Mouse (Mus musculus): ENCODE data around the gene Myh8.
A peak's percentile ranks its signal among the peaks of the same experiment; 100 is the strongest.

Gene Myh8

GRCm38 (mm10) chr11:67276601-67277174 is at the start of gene Myh8:
TSS of gene Myh8 (plus strand) at chr11:67277124.
- no peak for DNase-seq (ENCODE audit: low read depth, low spot score)

- no peak for DNase-seq (ENCODE audit: low read depth, low spot score)
Observed at GRCm38 (mm10) chr11:67228731-67229130, 48.2 kb upstream of the Myh8 start.

GRCm38 (mm10) chr11:67229166-67229565 is 47.8 kb upstream of the Myh8 start:
- DNase-seq (ENCODE audit: low read depth, low spot score): no peak

GRCm38 (mm10) chr11:67229946-67230345 is 47.0 kb upstream of the Myh8 start:
- DNase-seq (ENCODE audit: low read depth, low spot score): no peak

- peak; percentile 71 for DNase-seq (ENCODE audit: low read depth, low spot score)
Observed at GRCm38 (mm10) chr11:67235639-67236358, 41.1 kb upstream of the Myh8 start.

- no peak for DNase-seq (ENCODE audit: low read depth, low spot score)
Observed at GRCm38 (mm10) chr11:67236799-67237198, 40.1 kb upstream of the Myh8 start.

- DNase-seq (ENCODE audit: low read depth, low spot score): no peak
Observed at GRCm38 (mm10) chr11:67237481-67238079, 39.3 kb upstream of the Myh8 start, which contains the start of gene Myh4. TSS of gene Myh4 (plus strand) at chr11:67238029.

GRCm38 (mm10) chr11:67241051-67241450 is 35.9 kb upstream of the Myh8 start:
- no peak for DNase-seq (ENCODE audit: low read depth, low spot score)

- DNase-seq (ENCODE audit: low read depth, low spot score): no peak
Observed at GRCm38 (mm10) chr11:67253691-67254090, 23.2 kb upstream of the Myh8 start.

GRCm38 (mm10) chr11:67257048-67257447 is 19.9 kb upstream of the Myh8 start:
- DNase-seq (ENCODE audit: low read depth, low spot score): no peak

GRCm38 (mm10) chr11:67260956-67261355 is 16.0 kb upstream of the Myh8 start:
- no peak for DNase-seq (ENCODE audit: low read depth, low spot score)

GRCm38 (mm10) chr11:67293440-67293839 is 16.5 kb downstream of the Myh8 start:
- DNase-seq (ENCODE audit: low read depth, low spot score): no peak

- DNase-seq (ENCODE audit: low read depth, low spot score): no peak
Observed at GRCm38 (mm10) chr11:67313733-67314452, 37.0 kb downstream of the Myh8 start.

GRCm38 (mm10) chr11:67321358-67321757 is 44.4 kb downstream of the Myh8 start, which contains the start of gene Myh13:
TSS of gene Myh13 (plus strand) at chr11:67321658.
- no peak for DNase-seq (ENCODE audit: low read depth, low spot score)

- no peak for DNase-seq (ENCODE audit: low read depth, low spot score)
Observed at GRCm38 (mm10) chr11:67326536-67326935, 49.6 kb downstream of the Myh8 start.

GRCm38 (mm10) chr11:67344556-67344955 is 67.6 kb downstream of the Myh8 start:
- DNase-seq (ENCODE audit: low read depth, low spot score): peak; percentile 74

- peak; percentile 91 for DNase-seq (ENCODE audit: low read depth, low spot score)
Observed at GRCm38 (mm10) chr11:67345186-67345855, 68.4 kb downstream of the Myh8 start.

- peak; percentile 97 for DNase-seq (ENCODE audit: low read depth, low spot score)
Observed at GRCm38 (mm10) chr11:67345856-67346236, 68.9 kb downstream of the Myh8 start.

GRCm38 (mm10) chr11:67350153-67350768 is 73.3 kb downstream of the Myh8 start:
- DNase-seq (ENCODE audit: low read depth, low spot score): peak; percentile 87

GRCm38 (mm10) chr11:67353011-67353410 is 76.1 kb downstream of the Myh8 start:
- DNase-seq (ENCODE audit: low read depth, low spot score): peak; percentile 46

GRCm38 (mm10) chr11:67358031-67358430 is 81.1 kb downstream of the Myh8 start:
- no peak for DNase-seq (ENCODE audit: low read depth, low spot score)

All from ES-CJ7 (cell line).